Mouse (Mus musculus): Measurements from ENCODE around the gene Tubb4b.

- TF ChIP-seq SIN3A (IDR thresholded peaks at IDR 0.05; ENCODE audit: low read length) (no peak), CTCF (conservative IDR thresholded peaks at IDR 0.05 in 1 of 2, IDR thresholded peaks at IDR 0.05 in 1 of 2; ENCODE audit: low read depth in 2 of 2, low read length in 2 of 2) (no peak), MAX (IDR thresholded peaks at IDR 0.05; ENCODE audit: low read length) (no peak), CHD1 (IDR thresholded peaks at IDR 0.05; ENCODE audit: low read depth, low read length) (no peak), EP300 (IDR thresholded peaks at IDR 0.05; ENCODE audit: low read length) (no peak), E2F4 (IDR thresholded peaks at IDR 0.05; ENCODE audit: insufficient replicate concordance, low read depth, low read length) (no peak), TCF12 (IDR thresholded peaks at IDR 0.05; ENCODE audit: low read depth, low read length) (no peak), RCOR1 (conservative IDR thresholded peaks at IDR 0.05; ENCODE audit: low read depth, low read length) (no peak), NRF1 (IDR thresholded peaks at IDR 0.05; ENCODE audit: low read depth, low read length) (no peak), ZC3H11A (IDR thresholded peaks at IDR 0.05; ENCODE audit: low read depth, low read length) (no peak), MAFK (IDR thresholded peaks at IDR 0.05; ENCODE audit: insufficient replicate concordance, low read length) (no peak)
These were observed 6.8 kb downstream of the Tubb4b start for GRCm38 (mm10) chr2:25217666-25218065.

Measured in CH12.LX (cell line).